Mouse (Mus musculus): Measurements from ENCODE around the gene Coro1c. TPM values are rescaled to one million over a fixed set of nuclear protein-coding genes. Genes with fewer than 3 reads are reported as not detected.

The Coro1c gene
- polyA plus RNA-seq, 1 experiment: 132 TPM

DNA sequence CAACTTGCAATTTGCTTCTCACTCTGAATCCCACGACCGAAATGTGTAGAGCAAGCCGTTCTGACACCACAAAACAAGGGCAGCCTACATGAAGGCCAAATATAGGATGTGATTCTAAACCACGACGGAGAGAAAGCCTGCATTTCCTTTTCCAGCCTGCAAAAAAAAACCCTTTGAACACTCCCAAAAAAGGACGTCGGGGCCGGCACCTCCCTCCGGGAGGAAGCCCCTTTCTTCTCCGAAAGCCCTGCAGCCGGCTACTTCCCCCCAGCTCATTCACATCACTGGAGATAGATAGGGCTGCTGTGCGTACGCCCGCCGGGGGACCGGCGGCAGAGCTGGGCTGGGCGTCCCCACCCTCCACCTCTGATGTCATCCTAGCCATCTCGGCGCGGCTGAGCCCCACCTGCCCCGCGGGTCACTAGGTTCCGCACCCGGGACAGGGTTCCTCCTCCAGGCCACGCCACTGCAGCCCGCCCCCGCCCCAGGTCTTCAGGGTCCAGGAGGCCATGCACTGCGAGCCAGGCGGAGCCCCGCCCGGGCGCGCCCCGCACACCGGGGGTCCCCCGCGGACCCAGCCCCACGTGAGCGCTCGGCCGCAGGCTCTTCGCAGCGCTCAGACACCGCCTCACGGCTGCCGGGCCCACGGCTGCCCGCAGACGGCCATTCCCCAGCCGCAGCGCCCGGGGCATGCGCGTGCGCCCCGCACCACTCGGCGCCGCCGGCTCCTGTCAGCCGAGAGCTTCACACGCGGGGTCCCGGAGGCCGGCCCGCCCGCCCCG, 581 bp downstream of the Coro1c start:
- H3K4me1 ChIP-seq: peaks cover 79% of the 10 kb centered on the region
- TF ChIP-seq GATA1 (IDR thresholded peaks at IDR 0.05; ENCODE audit: borderline replicate concordance, low read length) (no peak), FLI1 (IDR thresholded peaks at IDR 0.05; ENCODE audit: low read length) (no peak)
- H3K4me3 ChIP-seq (replicated peaks): peak overlapping the region; percentile 95
- peaks cover 7% of the 10 kb centered on the region for H3K9me3 ChIP-seq
- no peaks in the 10 kb centered on the region for H3K27me3 ChIP-seq (replicated peaks)
- H3K36me3 ChIP-seq (replicated peaks; ENCODE audit: low read length): peaks cover 17% of the 10 kb centered on the region

DNA sequence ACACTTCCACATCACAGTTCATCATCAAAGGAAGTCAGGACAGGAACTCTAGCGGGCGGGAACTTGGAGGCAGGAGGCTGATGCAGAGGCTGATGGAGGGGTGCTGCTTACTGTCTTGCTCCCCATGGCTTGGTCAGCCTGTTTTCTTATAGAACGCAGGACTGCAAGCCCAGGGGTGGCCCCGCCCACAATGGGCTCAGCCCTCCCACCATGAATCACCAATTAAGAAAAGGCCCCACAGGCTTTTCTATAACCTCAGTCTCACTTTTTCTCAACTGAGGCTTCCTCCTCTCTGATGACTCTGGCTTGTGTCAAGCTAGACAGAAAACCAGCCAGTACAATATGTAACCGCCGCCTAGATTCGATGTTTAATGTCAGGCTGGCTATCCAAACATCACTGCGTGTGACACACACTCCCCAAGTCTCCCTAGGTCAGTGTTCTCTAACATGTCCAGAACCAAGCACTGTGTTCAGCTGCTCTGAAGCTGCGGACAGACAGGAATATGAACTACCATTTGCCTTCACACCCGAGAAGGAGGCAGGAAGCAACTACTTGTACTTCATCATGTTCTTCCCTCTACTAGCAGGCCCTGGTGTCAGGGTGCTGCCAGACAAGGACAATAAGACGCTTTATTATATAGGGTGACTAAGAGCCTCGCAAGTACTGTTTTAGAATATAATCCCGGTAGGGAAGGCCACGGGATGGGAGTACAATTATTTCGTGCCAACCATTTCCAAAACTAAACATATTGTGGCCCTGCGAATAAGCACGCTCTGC, 1.4 kb downstream of the Coro1c start:
- H3K4me3 ChIP-seq (replicated peaks): peak overlapping the region; percentile 95
- peaks cover 82% of the 10 kb centered on the region for H3K4me1 ChIP-seq
- TF ChIP-seq FLI1 (IDR thresholded peaks at IDR 0.05; ENCODE audit: low read length): no peak
- TF ChIP-seq GATA1 (IDR thresholded peaks at IDR 0.05; ENCODE audit: borderline replicate concordance, low read length): no peak
- H3K9me3 ChIP-seq: peaks cover 6% of the 10 kb centered on the region
- peaks cover 23% of the 10 kb centered on the region for H3K36me3 ChIP-seq (replicated peaks; ENCODE audit: low read length)
- no peaks in the 10 kb centered on the region for H3K27me3 ChIP-seq (replicated peaks)

DNA sequence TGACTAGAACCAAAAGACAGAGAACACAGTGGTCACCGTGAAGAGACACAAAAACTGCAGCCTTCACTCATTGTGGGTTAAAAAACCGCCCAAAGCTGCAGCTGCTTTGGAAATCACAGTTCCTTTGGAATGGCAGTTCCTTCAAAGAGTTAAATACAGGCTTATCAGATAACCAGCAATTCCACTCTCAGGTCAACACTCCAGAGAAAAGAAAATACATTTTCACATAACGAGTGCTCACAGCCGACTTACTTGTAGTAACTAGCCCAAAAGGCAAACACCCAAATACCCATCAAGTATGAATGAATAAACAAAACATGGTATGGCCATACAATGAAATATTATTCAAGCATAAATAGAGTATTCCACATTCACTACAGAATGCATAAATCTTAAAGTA, 3.6 kb downstream of the Coro1c start:
- H3K9me3 ChIP-seq: no peaks in the 10 kb centered on the region
- H3K36me3 ChIP-seq (replicated peaks; ENCODE audit: low read length): peaks cover 34% of the 10 kb centered on the region
- no peaks in the 10 kb centered on the region for H3K27me3 ChIP-seq (replicated peaks)
- H3K4me3 ChIP-seq (replicated peaks): no peak overlapping the region
- peaks cover 87% of the 10 kb centered on the region for H3K4me1 ChIP-seq
- TF ChIP-seq GATA1 (IDR thresholded peaks at IDR 0.05; ENCODE audit: borderline replicate concordance, low read length) (no peak), FLI1 (IDR thresholded peaks at IDR 0.05; ENCODE audit: low read length) (no peak)

DNA sequence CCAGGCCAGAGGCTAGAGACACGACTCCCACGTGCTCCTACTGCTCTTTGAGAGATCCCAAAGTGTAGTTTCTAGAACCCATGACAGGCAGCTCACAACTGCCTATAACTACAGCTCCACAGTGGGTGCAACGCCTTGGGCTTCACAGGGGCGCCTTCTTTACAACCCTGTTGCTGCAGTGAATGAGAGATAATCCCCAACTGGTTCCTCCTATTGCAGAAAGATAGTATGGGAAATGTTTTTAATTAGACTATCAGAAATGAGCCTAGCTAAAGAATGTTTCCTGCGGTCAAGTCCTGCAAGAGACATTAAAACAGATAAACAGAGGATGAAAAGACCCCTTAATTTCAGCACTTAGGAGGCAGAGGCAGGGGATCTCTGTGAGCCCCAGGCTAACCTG, 5.6 kb downstream of the Coro1c start:
- no peaks in the 10 kb centered on the region for H3K9me3 ChIP-seq
- peaks cover 45% of the 10 kb centered on the region for H3K36me3 ChIP-seq (replicated peaks; ENCODE audit: low read length)
- H3K4me1 ChIP-seq: peaks cover 96% of the 10 kb centered on the region
- TF ChIP-seq GATA1 (IDR thresholded peaks at IDR 0.05; ENCODE audit: borderline replicate concordance, low read length) (no peak), FLI1 (IDR thresholded peaks at IDR 0.05; ENCODE audit: low read length) (no peak)
- H3K27me3 ChIP-seq (replicated peaks): no peaks in the 10 kb centered on the region
- H3K4me3 ChIP-seq (replicated peaks): peak overlapping the region; percentile 67

DNA sequence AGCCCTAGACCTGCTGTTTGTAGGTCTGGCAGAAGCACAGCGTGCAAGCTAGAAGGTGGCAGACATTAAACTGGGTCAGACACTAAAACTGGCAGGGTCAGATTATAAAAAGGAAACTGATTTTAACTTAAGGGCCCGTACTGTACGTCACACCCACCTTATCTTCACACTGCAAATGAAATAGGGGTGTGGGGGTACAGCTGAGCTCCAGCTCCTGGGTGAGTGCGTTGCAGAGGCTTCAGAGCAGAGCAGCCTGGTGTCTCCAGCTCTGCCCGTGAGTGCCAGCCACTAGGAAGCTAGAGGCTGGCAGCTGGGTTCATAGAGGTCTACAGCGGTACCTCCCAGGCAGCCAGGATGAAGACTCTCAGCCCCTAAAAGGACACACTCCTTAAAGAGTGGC, 6.5 kb downstream of the Coro1c start:
- Histone ChIP-seq H3K27me3 (replicated peaks) (no peaks in the 10 kb centered on the region), H3K4me1 (peaks cover 98% of the 10 kb centered on the region), H3K9me3 (no peaks in the 10 kb centered on the region), H3K4me3 (replicated peaks) (peak overlapping the region; percentile 70), H3K36me3 (replicated peaks; ENCODE audit: low read length) (peaks cover 48% of the 10 kb centered on the region)
- TF ChIP-seq GATA1 (IDR thresholded peaks at IDR 0.05; ENCODE audit: borderline replicate concordance, low read length): no peak
- no peak for TF ChIP-seq FLI1 (IDR thresholded peaks at IDR 0.05; ENCODE audit: low read length)

DNA sequence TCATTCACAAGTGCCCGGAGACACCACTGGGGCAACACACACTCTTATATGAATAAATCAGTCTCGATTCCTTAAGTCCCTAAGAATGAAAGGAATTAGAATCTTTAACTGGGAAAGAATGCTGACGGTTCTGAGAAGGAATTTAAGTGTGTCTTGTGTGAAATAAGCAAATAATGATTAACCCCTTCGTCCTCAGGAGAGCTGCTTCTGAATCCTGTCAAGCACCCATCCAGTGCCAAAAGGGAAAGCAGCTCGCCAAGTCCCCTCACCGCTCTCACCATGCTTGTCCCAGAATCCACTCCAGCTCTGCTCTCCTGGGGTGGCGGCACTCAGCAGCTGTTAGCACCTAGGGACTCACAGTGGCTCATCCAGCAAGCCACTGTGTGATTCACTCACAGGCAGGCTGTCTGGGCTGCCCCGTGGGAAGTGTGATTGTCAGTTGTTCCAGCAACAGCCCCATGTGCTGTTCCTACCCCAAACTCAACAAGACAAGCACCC, 7.4 kb downstream of the Coro1c start:
- TF ChIP-seq FLI1 (IDR thresholded peaks at IDR 0.05; ENCODE audit: low read length): no peak
- no peak for TF ChIP-seq GATA1 (IDR thresholded peaks at IDR 0.05; ENCODE audit: borderline replicate concordance, low read length)
- H3K36me3 ChIP-seq (replicated peaks; ENCODE audit: low read length): peaks cover 50% of the 10 kb centered on the region
- peaks cover 98% of the 10 kb centered on the region for H3K4me1 ChIP-seq
- H3K9me3 ChIP-seq: no peaks in the 10 kb centered on the region
- H3K27me3 ChIP-seq (replicated peaks): no peaks in the 10 kb centered on the region
- H3K4me3 ChIP-seq (replicated peaks): no peak overlapping the region

DNA sequence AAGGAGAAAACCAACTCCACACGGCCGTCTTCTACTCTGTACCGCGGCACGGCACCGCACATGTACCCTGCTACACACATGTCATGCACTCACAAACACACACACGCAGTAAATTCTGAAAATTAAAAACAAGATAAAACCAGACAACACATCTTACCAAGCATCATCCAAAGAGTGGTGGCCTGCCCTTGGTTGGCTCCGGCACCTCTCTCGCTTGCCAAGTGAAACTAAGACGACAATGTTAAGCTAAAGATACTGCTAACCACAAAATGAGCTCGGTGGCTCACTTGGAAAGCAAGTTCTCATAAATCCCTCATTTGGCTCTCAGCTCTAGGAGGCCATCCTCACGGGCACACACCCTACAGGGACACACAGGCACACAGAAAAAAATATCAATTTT, 9.0 kb downstream of the Coro1c start:
- H3K36me3 ChIP-seq (replicated peaks; ENCODE audit: low read length): peaks cover 52% of the 10 kb centered on the region
- no peaks in the 10 kb centered on the region for H3K27me3 ChIP-seq (replicated peaks)
- peak overlapping the region; percentile 71 for H3K4me3 ChIP-seq (replicated peaks)
- TF ChIP-seq FLI1 (IDR thresholded peaks at IDR 0.05; ENCODE audit: low read length) (no peak), GATA1 (IDR thresholded peaks at IDR 0.05; ENCODE audit: borderline replicate concordance, low read length) (no peak)
- H3K4me1 ChIP-seq: peaks cover 96% of the 10 kb centered on the region
- H3K9me3 ChIP-seq: no peaks in the 10 kb centered on the region

DNA sequence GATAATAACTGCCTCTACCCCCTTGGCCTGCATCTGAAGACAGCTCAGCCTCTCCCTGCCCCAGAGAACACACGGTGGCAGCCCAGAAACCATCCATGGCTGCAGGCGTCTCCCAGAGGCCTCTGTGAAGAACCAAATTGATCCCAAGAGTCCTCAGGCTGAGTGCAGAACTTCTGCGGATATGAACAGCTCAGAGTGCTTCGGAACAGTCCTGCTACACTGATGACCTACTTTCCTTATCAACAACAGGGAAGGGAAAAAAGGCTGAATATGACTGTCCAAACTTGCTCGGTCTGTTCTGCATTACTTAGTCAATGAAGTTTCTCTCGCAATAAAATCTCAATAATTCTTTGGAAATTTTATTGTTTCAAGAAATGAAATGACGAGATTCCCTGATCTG, 16.6 kb downstream of the Coro1c start:
- TF ChIP-seq GATA1 (IDR thresholded peaks at IDR 0.05; ENCODE audit: borderline replicate concordance, low read length) (no peak), FLI1 (IDR thresholded peaks at IDR 0.05; ENCODE audit: low read length) (no peak)
- peaks cover 71% of the 10 kb centered on the region for H3K36me3 ChIP-seq (replicated peaks; ENCODE audit: low read length)
- no peaks in the 10 kb centered on the region for H3K9me3 ChIP-seq
- no peak overlapping the region for H3K4me3 ChIP-seq (replicated peaks)
- peaks cover 84% of the 10 kb centered on the region for H3K4me1 ChIP-seq
- no peaks in the 10 kb centered on the region for H3K27me3 ChIP-seq (replicated peaks)

DNA sequence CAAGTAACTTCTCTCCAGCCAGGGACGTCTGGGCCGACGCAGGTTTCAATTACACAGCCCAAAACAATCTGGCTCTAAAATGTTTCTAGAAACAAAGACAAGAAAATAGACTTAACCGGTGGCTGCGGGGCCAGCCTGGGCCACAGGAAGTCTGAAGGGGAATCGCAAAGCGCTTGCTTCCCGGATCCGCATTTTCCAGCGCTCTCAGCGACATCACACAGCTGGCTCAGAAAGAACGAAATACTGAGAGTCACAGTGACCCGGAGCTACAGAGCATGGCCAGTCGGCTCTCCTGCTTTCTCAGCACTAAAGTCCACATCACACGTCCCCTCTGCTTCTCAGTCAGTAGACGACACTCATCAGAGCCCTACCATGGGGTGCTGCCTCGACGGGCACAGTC, 17.7 kb downstream of the Coro1c start:
- Histone ChIP-seq H3K4me1 (peaks cover 79% of the 10 kb centered on the region), H3K4me3 (replicated peaks) (no peak overlapping the region), H3K9me3 (no peaks in the 10 kb centered on the region), H3K27me3 (replicated peaks) (no peaks in the 10 kb centered on the region), H3K36me3 (replicated peaks; ENCODE audit: low read length) (peaks cover 70% of the 10 kb centered on the region)
- no peak for TF ChIP-seq GATA1 (IDR thresholded peaks at IDR 0.05; ENCODE audit: borderline replicate concordance, low read length)
- TF ChIP-seq FLI1 (IDR thresholded peaks at IDR 0.05; ENCODE audit: low read length): no peak

DNA sequence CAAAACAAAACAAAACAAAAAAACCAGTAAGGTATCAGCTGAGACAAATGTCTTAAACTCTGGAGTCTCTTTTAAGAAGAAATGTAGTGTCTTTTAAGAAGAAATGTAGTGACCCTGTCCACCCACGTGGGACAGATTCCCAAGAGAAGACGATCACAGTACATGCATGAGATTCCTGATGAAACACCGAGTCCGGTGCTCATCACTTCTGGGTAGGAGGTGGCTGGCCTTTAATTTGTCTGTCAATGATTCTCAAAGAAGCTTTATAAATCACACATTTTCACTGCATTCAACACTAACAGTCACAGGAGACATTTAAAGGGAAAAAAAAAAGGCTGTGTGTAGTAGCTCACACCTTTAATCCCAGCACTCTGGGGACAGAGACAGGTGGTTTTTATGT, 18.6 kb downstream of the Coro1c start:
- peaks cover 72% of the 10 kb centered on the region for H3K36me3 ChIP-seq (replicated peaks; ENCODE audit: low read length)
- no peak overlapping the region for H3K4me3 ChIP-seq (replicated peaks)
- H3K27me3 ChIP-seq (replicated peaks): no peaks in the 10 kb centered on the region
- H3K9me3 ChIP-seq: no peaks in the 10 kb centered on the region
- H3K4me1 ChIP-seq: peaks cover 81% of the 10 kb centered on the region
- TF ChIP-seq GATA1 (IDR thresholded peaks at IDR 0.05; ENCODE audit: borderline replicate concordance, low read length) (no peak), FLI1 (IDR thresholded peaks at IDR 0.05; ENCODE audit: low read length) (no peak)

Measured in megakaryocyte, embryonic 14.5 days (primary cell).